Mouse (Mus musculus): ENCODE measurements around the gene Mipep. TPM values are rescaled to one million over a fixed set of nuclear protein-coding genes. Genes with fewer than 3 reads are reported as not detected.
A peak's percentile ranks its signal among the peaks of the same experiment; 100 is the strongest.

The Mipep gene
- 18.6 and 20.2 TPM in 2 replicates for polyA plus RNA-seq (2015; fragmentation: Nextera tagmentation; extraction: Ambion mirVana)

DNA sequence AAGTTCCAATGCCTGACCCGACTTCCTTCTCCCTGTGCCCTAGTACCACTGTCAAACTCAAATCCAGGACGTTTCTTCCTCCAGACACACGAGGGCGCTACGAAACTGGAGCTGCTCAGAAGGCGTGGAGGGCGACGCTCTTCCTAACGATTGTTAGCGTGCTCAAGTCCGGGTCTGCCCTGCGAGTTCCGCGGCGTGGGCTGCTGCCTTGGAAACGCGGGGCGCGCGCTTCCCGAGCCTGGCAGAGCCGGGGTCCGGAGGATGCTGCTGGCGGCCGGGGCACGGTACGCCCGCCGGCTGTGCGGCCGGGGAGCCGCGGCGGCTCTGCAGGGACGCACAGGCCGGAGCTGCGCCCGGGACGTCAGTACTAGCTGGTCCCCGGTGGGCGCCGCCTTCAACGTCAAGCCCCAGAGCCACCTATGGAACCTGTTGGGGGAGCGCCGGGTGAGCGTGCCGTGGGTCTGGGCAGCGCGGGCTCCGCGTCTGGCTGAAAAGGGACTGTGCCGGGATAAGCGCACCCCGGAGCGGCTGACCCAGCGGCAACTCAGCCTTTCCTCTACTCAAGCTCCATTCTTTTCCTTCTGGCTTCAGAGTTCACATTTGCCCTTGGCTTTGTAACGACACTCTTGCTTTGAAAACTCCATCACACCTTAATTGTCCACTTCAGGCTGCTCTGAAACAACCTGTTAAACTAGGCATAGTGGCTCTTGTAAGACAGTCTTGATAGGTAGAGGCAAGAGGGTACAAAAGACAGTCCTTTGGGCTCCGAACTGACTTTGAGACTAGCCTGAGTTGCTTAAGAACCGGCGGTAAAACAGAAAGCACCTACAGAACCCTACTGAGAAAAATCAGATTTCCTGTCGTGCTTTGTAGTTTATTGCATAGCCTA is at the start of gene Mipep:
Gene Mipep, plus strand, starts transcription at position 147 of the 889 bp plus-strand sequence.
- Histone ChIP-seq H3K4me1 (replicated peaks) (peaks cover 9% of the 10 kb centered on the region), H3K9ac (peak within 1 kb of the TSS; percentile 56), H3K27ac (replicated peaks) (peak within 1 kb of the TSS; percentile 59), H3K9me3 (no peaks in the 10 kb centered on the region), H3K4me2 (peak within 1 kb of the TSS; percentile 65), H3K27me3 (no peaks in the 10 kb centered on the region), H3K4me3 (peak within 1 kb of the TSS; percentile 59), H3K36me3 (peaks cover 11% of the 10 kb centered on the region)
- ATAC-seq (ENCODE audit: low FRiP score, low read depth), result peak; percentile 95
- WGBS, result under 1% methylated on average over 61 of the region's 61 CpGs

GRCm38 (mm10) chr14:60735206-60735605 is 49.2 kb upstream of the Mipep start:
- no peak overlapping the region for H3K4me3 ChIP-seq
- WGBS, result 48% methylated on average over 5 of the region's 5 CpGs
- ATAC-seq (ENCODE audit: low FRiP score, low read depth), result no peak
- H3K36me3 ChIP-seq, result no peaks in the 10 kb centered on the region
- H3K27ac ChIP-seq (replicated peaks), result no peak overlapping the region
- H3K4me1 ChIP-seq (replicated peaks), result peaks cover 48% of the 10 kb centered on the region
- H3K9me3 ChIP-seq, result no peaks in the 10 kb centered on the region
- no peak overlapping the region for H3K4me2 ChIP-seq
- no peak overlapping the region for H3K9ac ChIP-seq
- H3K27me3 ChIP-seq, result no peaks in the 10 kb centered on the region

- Histone ChIP-seq H3K4me2 (no peak overlapping the region), H3K4me1 (replicated peaks) (peaks cover 56% of the 10 kb centered on the region), H3K27ac (replicated peaks) (peak overlapping the region; percentile 68), H3K4me3 (no peak overlapping the region), H3K9ac (no peak overlapping the region), H3K27me3 (no peaks in the 10 kb centered on the region), H3K36me3 (no peaks in the 10 kb centered on the region), H3K9me3 (no peaks in the 10 kb centered on the region)
- 55% methylated on average over 13 of the region's 13 CpGs for WGBS
- no peak for ATAC-seq (ENCODE audit: low FRiP score, low read depth)
These were observed 48.4 kb upstream of the Mipep start for GRCm38 (mm10) chr14:60735848-60736547.

- no peak for ATAC-seq (ENCODE audit: low FRiP score, low read depth)
These were observed 47.7 kb upstream of the Mipep start for GRCm38 (mm10) chr14:60736591-60737192.

DNA sequence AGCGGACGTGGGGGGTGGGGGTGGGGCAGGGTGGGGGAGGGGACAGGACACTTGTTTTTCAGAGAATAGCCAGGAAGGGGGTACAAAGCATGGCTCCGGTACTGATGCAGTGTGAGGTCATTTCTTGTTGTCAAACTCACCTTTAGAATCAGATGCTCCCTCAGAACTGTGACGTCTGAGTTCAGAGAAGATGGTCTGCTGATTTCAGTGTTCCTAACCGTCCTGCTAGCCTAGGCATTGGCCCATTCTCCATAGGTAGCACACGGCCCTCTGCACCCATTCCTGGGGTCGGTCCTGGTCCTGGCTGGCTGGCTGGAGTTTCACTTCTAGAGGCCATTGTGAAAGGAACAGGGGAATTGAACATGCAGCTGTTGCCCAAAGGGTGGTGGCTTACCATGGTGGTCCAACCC is 47.2 kb upstream of the Mipep start:
- H3K27me3 ChIP-seq, result no peaks in the 10 kb centered on the region
- H3K9ac ChIP-seq, result no peak overlapping the region
- peaks cover 62% of the 10 kb centered on the region for H3K4me1 ChIP-seq (replicated peaks)
- no peaks in the 10 kb centered on the region for H3K9me3 ChIP-seq
- H3K27ac ChIP-seq (replicated peaks), result peak overlapping the region; percentile 68; the same call in 1 of the 2 replicates
- WGBS, result 20% methylated on average over 7 of the region's 7 CpGs
- no peak overlapping the region for H3K4me2 ChIP-seq
- H3K4me3 ChIP-seq, result no peak overlapping the region
- no peaks in the 10 kb centered on the region for H3K36me3 ChIP-seq
- no peak for ATAC-seq (ENCODE audit: low FRiP score, low read depth)

More at GRCm38 (mm10) chr14:60736591-60737192, 47.7 kb upstream of the Mipep start:
- H3K4me1 ChIP-seq (replicated peaks), result peaks cover 62% of the 10 kb centered on the region
- H3K4me3 ChIP-seq, result no peak overlapping the region
- peak overlapping the region; percentile 68 for H3K27ac ChIP-seq (replicated peaks)
- H3K9ac ChIP-seq, result no peak overlapping the region
- WGBS, result 18% methylated on average over 4 of the region's 4 CpGs
- no peak overlapping the region for H3K4me2 ChIP-seq
- no peaks in the 10 kb centered on the region for H3K9me3 ChIP-seq
- H3K36me3 ChIP-seq, result no peaks in the 10 kb centered on the region
- no peaks in the 10 kb centered on the region for H3K27me3 ChIP-seq

GRCm38 (mm10) chr14:60738434-60738938 is 45.9 kb upstream of the Mipep start:
- no peak overlapping the region for H3K4me3 ChIP-seq
- H3K27me3 ChIP-seq, result no peaks in the 10 kb centered on the region
- ATAC-seq (ENCODE audit: low FRiP score, low read depth), result no peak
- no peaks in the 10 kb centered on the region for H3K36me3 ChIP-seq
- peak overlapping the region; percentile 56; the same call in 1 of the 2 replicates for H3K27ac ChIP-seq (replicated peaks)
- no peaks in the 10 kb centered on the region for H3K9me3 ChIP-seq
- H3K4me1 ChIP-seq (replicated peaks), result peaks cover 53% of the 10 kb centered on the region
- H3K4me2 ChIP-seq, result no peak overlapping the region
- 60% methylated on average over 10 of the region's 10 CpGs for WGBS
- H3K9ac ChIP-seq, result no peak overlapping the region

DNA sequence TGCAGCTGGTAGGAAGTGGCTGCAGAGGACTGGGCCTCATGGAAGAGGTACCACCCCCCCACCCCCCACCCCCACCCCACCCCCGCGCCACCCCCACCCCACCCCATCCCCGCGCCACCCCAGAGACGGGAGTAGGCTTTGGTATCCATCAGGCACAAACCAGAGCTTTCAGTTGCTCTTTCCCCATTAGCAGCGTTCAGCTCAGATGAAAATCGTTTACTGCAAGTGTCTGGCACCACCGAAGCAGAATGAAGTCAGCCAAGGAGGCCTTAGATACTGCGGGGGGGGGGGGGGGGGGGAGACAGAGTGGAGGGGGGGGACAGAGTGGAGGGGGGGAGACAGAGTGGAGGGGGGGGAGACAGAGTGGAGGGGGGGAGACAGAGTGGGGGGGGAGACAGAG is 45.2 kb upstream of the Mipep start:
- Histone ChIP-seq H3K4me2 (no peak overlapping the region), H3K4me1 (replicated peaks) (peaks cover 48% of the 10 kb centered on the region), H3K9ac (no peak overlapping the region), H3K27ac (replicated peaks) (no peak overlapping the region), H3K4me3 (no peak overlapping the region), H3K36me3 (no peaks in the 10 kb centered on the region), H3K27me3 (no peaks in the 10 kb centered on the region), H3K9me3 (no peaks in the 10 kb centered on the region)
- ATAC-seq (ENCODE audit: low FRiP score, low read depth), result no peak
- 6% methylated on average over 8 of the region's 9 CpGs for WGBS

- no peak for ATAC-seq (ENCODE audit: low FRiP score, low read depth)
- H3K9me3 ChIP-seq, result no peaks in the 10 kb centered on the region
- H3K27me3 ChIP-seq, result no peaks in the 10 kb centered on the region
- H3K4me1 ChIP-seq (replicated peaks), result peaks cover 48% of the 10 kb centered on the region
- WGBS, result 73% methylated on average over 12 of the region's 12 CpGs
- no peaks in the 10 kb centered on the region for H3K36me3 ChIP-seq
- 0 out of 2 replicates have a peak overlapping the region, but pooled peaks have one; percentile 32 for H3K27ac ChIP-seq (replicated peaks)
- no peak overlapping the region for H3K4me3 ChIP-seq
- no peak overlapping the region for H3K9ac ChIP-seq
- H3K4me2 ChIP-seq, result no peak overlapping the region
These were observed 44.8 kb upstream of the Mipep start for GRCm38 (mm10) chr14:60739616-60740015.

DNA sequence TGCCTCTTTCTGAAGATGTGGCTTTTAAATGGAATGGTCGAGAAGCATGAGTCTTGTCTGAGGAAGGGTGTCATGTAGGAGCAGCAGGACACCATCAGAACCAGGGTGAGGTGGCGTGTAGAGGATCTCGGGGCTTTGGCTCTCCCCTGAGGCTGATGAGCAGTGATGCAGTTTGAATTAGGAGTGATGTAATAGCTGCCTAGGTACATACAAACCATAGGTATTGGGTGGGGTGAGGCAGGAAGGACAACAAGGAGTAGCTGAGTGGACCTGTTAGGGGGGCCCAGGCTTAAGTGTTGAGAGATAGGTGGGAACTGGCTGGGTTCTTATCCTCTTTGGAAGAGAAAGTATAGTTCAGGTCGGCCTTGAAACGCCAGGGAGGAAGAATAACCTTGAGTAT is 43.9 kb upstream of the Mipep start:
- H3K36me3 ChIP-seq, result no peaks in the 10 kb centered on the region
- 79% methylated on average over 5 of the region's 5 CpGs for WGBS
- H3K9ac ChIP-seq, result no peak overlapping the region
- H3K4me2 ChIP-seq, result no peak overlapping the region
- H3K4me3 ChIP-seq, result no peak overlapping the region
- ATAC-seq (ENCODE audit: low FRiP score, low read depth), result no peak
- H3K27me3 ChIP-seq, result no peaks in the 10 kb centered on the region
- H3K4me1 ChIP-seq (replicated peaks), result peaks cover 42% of the 10 kb centered on the region
- no peaks in the 10 kb centered on the region for H3K9me3 ChIP-seq
- H3K27ac ChIP-seq (replicated peaks), result peak overlapping the region; percentile 54; the same call in 1 of the 2 replicates

DNA sequence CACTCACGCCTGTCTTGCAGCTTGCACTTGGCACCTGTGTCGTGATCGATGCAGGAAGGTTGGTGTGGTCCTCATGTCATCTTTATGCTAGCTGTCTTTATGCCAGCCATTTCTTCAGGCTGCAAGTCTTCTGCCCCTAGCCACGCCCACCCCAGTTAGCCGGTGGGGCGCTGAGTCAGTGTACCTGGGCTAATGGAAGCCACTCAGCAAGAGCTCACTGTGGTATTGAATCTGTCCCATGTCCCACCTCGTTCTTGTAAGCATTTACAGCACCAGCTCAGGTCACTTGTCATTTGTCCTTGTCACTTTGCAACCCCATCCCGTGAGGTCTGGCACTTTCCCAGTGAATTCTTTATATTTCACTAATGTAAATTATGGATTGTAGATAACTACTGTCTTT is 43.3 kb upstream of the Mipep start:
- Histone ChIP-seq H3K9me3 (no peaks in the 10 kb centered on the region), H3K9ac (no peak overlapping the region), H3K4me3 (no peak overlapping the region), H3K27me3 (no peaks in the 10 kb centered on the region), H3K27ac (replicated peaks) (peak overlapping the region; percentile 54), H3K4me1 (replicated peaks) (peaks cover 38% of the 10 kb centered on the region), H3K4me2 (no peak overlapping the region), H3K36me3 (no peaks in the 10 kb centered on the region)
- no peak for ATAC-seq (ENCODE audit: low FRiP score, low read depth)
- WGBS, result 64% methylated on average over 8 of the region's 8 CpGs

DNA sequence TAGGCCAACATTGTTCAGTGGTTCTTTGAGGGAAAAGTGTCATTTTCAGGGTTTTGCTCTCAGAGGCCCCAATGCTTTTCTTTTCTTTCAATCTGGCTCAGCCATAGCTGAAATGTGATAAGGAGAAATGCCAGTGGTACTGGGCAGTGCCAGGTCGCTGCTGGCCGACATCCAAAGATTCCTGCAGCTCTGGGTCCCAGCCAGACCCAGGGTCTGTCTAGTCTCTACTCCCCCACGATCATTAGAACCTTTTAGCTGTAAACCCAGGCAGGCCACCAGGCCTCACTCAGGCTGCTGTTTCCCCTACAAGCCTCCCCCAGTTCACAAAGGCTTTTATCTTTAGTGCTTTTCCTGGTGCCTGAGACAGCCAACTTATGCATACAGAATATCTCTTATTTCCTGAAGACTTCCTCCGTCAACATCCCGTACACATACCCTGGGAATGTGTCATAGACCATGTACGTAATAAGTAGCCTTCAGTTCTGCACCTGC is 42.8 kb upstream of the Mipep start:
- ATAC-seq (ENCODE audit: low FRiP score, low read depth), result no peak
- Histone ChIP-seq H3K27me3 (no peaks in the 10 kb centered on the region), H3K36me3 (no peaks in the 10 kb centered on the region), H3K4me2 (no peak overlapping the region), H3K4me3 (no peak overlapping the region), H3K4me1 (replicated peaks) (peaks cover 33% of the 10 kb centered on the region), H3K9ac (no peak overlapping the region), H3K27ac (replicated peaks) (peak overlapping the region; percentile 54), H3K9me3 (no peaks in the 10 kb centered on the region)
- 63% methylated on average over 6 of the region's 6 CpGs for WGBS

Measured in hindbrain, embryonic 15.5 days (tissue).